Mouse (Mus musculus) bone marrow macrophage, adult 2 months (primary cell): Measurements from ENCODE around the gene Snrpb2.

ENCODE experiments used
- CTCF ChIP-seq: IDR thresholded peaks from 2 replicates; pipeline ENCODE4 v1.5.1; 2012; ENCODE audit warnings: low read depth, mild to moderate bottlenecking, low read length, moderate library complexity
- POLR2A ChIP-seq: IDR thresholded peaks from 2 replicates; pipeline ENCODE4 v1.6.1; 2012; ENCODE audit warnings: mild to moderate bottlenecking, low read depth, low read length, borderline replicate concordance

GRCm38 (mm10) chr2:143117453-143117852 lies 54.6 kb downstream of the Snrpb2 start:
- no peak for TF ChIP-seq CTCF
- TF ChIP-seq POLR2A = no peak
